Mouse (Mus musculus): Measurements from ENCODE around the gene Rdh5. TPM values are rescaled to one million over a fixed set of nuclear protein-coding genes. Genes with fewer than 3 reads are reported as not detected.

Gene Rdh5
- total RNA-seq, 2 experiments from 2014 or later: 5.1 to 5.2 TPM

DNA sequence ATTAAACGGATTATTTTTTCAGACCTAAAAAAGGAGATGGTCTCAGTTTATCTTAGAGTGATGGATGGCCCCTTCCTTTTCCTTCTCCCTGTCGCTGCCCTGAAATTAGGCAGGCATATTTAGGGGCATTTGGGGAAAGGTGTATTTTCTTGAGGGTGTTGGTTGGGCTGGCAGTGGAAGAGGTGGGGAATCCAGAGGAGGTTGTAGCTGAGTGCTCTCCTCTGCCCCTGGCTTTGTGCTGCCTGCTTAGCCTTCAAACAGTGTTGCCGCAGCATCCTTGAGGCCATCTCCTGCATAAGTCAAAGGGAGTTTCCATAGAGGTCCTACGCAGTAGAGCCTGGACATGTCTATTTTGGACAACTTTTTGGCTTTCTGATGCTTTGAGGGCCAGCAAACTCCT is 9.9 kb downstream of the Rdh5 start:
- peak overlapping the region; percentile 48 for H3K27ac ChIP-seq
- no peak for TF ChIP-seq CTCF (IDR thresholded peaks at IDR 0.05)
- intact Hi-C loops (cut with DNase I): loop anchor here (5.0 kb wide), 1 partner anchor 35 kb away; no protein-coding TSS in a partner anchor
- H3K4me3 ChIP-seq: no peak overlapping the region; the same call in 1 of the 2 replicates
- no peak for DNase-seq

DNA sequence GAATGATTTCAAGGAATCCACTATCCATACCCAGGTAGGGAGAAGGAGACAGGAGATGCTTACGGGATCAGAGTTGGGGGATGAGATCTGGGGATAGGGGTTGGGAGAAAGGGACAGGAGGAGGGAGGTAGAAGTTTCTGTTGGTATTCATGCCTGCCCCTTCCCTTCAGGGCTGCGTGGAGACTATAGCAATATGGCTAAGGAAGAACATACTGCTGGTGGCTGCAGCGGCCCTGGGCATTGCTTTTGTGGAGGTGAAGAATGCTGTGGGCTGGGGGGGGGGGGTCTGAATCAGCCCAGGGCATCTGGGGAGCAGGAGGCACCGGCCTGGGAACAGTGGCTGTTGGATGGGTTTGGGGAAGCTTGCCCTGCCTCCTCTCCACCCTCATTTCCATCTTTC is 10.4 kb downstream of the Rdh5 start:
- no peak for TF ChIP-seq CTCF (IDR thresholded peaks at IDR 0.05)
- no peak for DNase-seq
- intact Hi-C loops (cut with DNase I): loop anchor here (5.0 kb wide), 1 partner anchor 35 kb away; no protein-coding TSS in a partner anchor
- H3K27ac ChIP-seq: peak overlapping the region; percentile 48; the same call in 1 of the 2 replicates
- H3K4me3 ChIP-seq: peak overlapping the region; percentile 100

DNA sequence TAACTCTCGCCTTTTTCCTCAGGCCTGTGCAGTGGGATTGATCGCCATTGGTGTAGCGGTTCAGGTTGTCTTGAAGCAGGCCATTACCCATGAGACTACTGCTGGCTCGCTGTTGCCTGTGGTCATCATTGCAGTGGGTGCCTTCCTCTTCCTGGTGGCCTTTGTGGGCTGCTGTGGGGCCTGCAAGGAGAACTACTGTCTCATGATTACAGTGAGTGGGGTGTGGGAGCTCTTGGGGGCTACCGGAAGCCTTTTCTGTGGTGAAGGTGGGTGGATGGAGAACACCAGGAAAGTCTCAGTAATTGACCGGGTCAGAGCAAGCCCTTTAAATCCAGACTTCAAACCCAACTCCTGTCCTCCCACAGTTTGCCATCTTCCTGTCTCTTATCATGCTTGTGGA is 11.3 kb downstream of the Rdh5 start:
- no peak for TF ChIP-seq CTCF (IDR thresholded peaks at IDR 0.05)
- no peak for DNase-seq
- Histone ChIP-seq H3K27ac (peak overlapping the region; percentile 99), H3K4me3 (peak overlapping the region; percentile 100)
- intact Hi-C loops (cut with DNase I): loop anchor here (5.0 kb wide), 1 partner anchor 36 kb away; no protein-coding TSS in a partner anchor

DNA sequence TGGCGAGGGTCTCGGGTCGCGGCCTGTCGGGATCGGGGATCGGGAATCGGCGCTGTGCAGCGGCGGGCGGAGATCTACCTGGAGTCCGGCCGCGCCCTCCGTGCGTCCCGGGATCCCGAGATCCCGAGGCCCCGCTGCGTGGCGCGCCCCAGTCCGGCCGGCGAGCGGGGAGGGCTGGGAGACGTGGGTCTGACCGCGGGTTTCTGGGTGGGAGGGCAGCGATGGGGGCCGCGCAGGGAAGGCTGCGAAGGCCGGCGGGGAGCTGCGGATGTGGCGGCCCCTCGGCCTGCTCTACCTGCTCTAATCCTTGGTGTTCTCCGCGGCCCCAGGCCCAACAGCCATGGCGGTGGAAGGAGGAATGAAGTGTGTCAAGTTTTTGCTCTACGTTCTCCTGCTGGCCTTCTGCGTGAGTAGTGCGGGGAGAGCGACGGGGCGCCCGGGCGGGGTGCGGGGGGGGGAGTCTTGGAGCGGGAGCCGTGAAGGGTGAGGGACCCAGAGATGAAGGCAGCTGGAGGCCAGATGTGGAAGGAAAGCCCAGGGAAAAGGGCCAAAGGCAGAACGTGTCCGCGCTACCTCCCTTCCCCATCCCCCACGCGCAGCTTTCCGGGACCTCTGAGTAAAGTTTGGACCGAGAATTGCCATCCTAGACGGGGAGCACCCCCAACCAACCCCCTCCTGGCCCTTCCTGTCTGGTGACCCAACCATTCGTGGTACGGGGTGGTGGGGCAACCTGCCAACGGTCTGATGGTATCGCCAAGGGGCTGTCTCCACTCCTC is 12.4 kb downstream of the Rdh5 start:
- Histone ChIP-seq H3K4me3 (peak overlapping the region; percentile 100), H3K27ac (peak overlapping the region; percentile 99)
- intact Hi-C loops (cut with DNase I): loop anchor here (5.0 kb wide), 1 partner anchor 37 kb away; no protein-coding TSS in a partner anchor
- TF ChIP-seq CTCF (IDR thresholded peaks at IDR 0.05): no peak
- DNase-seq: peak; percentile 73

- H3K27ac ChIP-seq: peak overlapping the region; percentile 99
- no peak for TF ChIP-seq CTCF (IDR thresholded peaks at IDR 0.05)
- H3K4me3 ChIP-seq: peak overlapping the region; percentile 100
- intact Hi-C loops (cut with DNase I): loop anchor here (5.0 kb wide), 1 partner anchor 38 kb away; no protein-coding TSS in a partner anchor
- peak; percentile 96 for DNase-seq
Measured at GRCm38 (mm10) chr10:128909567-128910028, 13.1 kb downstream of the Rdh5 start.

DNA sequence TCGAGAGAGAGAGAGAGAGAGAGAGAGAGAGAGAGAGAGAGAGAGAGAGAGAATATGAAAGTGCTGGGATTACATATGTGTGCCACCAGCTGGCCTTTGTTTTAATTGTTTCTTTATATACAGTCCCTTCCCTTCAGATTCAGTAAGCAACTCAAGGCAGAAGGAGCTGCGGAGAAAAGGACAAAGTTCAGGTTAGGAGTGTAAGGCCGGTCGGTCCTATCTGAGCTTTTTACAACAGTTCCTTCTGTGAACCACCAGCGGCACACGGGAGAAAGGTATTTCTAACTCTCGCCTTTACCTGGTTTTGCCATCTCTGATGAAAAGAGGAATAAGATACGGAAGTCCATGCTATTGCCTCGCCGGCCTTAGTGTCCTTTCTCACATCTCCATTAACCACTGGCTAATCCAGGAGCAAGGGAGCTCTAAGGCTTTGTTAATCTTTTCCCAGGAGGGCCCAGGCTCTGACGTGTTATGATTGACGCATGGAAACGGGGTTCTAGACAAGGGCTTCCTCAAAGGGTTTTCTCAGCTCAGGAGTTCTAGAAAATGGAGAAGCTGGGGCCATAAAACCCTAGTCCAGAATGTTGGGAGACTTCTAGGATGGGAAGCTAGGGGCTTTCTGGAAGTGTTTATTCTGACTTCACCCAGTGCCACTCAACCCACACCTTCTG is 13.8 kb downstream of the Rdh5 start:
- no peak for DNase-seq
- Histone ChIP-seq H3K27ac (peak overlapping the region; percentile 99), H3K4me3 (peak overlapping the region; percentile 100)
- intact Hi-C loops (cut with DNase I): no loop called here
- TF ChIP-seq CTCF (IDR thresholded peaks at IDR 0.05): no peak

DNA sequence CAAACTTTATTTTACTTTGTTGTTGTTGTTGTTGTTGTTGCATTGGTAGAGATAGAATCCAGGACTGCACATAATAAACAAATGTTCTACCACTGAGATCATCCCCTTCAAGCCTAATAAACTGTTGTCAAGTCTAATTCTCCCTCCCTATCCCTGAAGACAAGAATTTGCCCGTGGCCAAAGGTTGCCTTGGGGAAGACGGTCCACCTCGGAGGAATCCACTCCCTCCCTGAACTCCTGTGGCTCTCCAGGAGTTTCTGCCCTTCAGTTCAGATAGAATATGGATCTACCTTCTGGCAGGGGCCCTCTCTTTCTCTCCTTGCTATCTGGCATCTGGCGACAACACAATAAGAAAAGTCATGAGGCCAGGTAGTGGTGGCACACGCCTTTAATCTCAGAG is 17.9 kb downstream of the Rdh5 start:
- Histone ChIP-seq H3K27ac (no peak overlapping the region), H3K4me3 (no peak overlapping the region)
- intact Hi-C loops (cut with DNase I): no loop called here
- no peak for DNase-seq
- no peak for TF ChIP-seq CTCF (IDR thresholded peaks at IDR 0.05)

DNA sequence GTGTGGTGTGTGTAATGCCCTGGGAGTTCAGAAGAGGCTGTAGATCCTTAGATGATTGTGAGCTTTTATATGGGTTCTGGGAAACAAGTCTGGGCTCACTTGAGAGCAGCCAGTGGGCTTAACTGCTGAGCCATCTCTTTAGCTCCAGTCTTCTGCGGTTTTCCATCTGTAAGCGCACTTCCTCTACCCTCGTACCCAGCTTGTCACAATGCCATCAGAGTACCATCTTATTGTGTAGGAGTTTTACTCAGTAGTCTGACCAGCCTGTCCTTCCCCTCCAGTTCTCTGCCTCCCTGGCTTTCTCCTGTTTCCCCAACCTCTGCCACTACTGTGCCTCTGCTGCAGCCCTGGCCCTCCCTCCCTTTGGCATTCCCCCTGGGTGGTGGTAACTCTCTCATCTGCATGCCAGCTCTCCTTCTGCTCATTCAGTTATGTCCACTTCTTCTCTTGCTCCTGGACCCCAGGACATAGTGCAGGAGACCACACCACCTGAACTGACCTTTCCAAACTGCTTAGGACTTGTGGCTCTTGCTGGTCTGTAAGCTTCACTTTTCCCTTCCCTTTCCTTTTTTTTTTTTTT is 20.2 kb downstream of the Rdh5 start:
- no peak for TF ChIP-seq CTCF (IDR thresholded peaks at IDR 0.05)
- intact Hi-C loops (cut with DNase I): no loop called here
- Histone ChIP-seq H3K4me3 (no peak overlapping the region), H3K27ac (no peak overlapping the region)
- no peak for DNase-seq

DNA sequence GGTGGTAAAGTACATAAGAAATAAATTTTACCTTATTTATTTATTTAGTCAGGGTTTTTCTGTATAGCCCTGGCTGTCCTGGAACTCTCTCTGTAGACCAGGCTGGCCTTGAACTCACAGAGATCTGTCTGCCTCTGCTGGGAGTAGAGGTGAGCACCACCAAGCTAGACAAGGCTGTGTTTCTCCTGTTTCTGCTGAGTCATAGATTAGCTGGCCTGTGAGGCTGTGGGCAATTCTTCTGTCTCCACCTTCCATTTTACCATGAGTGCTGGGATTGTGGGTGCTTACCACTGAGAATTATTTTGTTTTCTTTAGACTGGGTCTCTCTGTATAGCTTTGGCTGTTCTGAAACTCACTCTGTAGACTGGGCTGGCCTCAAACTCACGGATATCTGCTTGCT is 21.3 kb downstream of the Rdh5 start:
- intact Hi-C loops (cut with DNase I): no loop called here
- TF ChIP-seq CTCF (IDR thresholded peaks at IDR 0.05): no peak

GRCm38 (mm10) chr10:128900698-128901097 is 22.0 kb downstream of the Rdh5 start, which contains the start of gene Cd63:
Gene Cd63 (plus strand): TSS chr10:128900989.
- no peak for DNase-seq
- no peak for TF ChIP-seq CTCF (IDR thresholded peaks at IDR 0.05)
- Histone ChIP-seq H3K27ac (no peak within 1 kb of the TSS), H3K4me3 (no peak within 1 kb of the TSS)
- intact Hi-C loops (cut with DNase I): no loop called here

More for the DNA sequence above, 21.3 kb downstream of the Rdh5 start:
- no peak overlapping the region for H3K4me3 ChIP-seq
- DNase-seq: no peak
- H3K27ac ChIP-seq: no peak overlapping the region

GRCm38 (mm10) chr10:128899759-128900490 is 22.8 kb downstream of the Rdh5 start:
- Histone ChIP-seq H3K4me3 (no peak overlapping the region), H3K27ac (no peak overlapping the region)
- TF ChIP-seq CTCF (IDR thresholded peaks at IDR 0.05): no peak
- intact Hi-C loops (cut with DNase I): no loop called here
- DNase-seq: no peak

- intact Hi-C loops (cut with DNase I): no loop called here
- DNase-seq: no peak
- Histone ChIP-seq H3K27ac (no peak overlapping the region), H3K4me3 (no peak overlapping the region)
- TF ChIP-seq CTCF (IDR thresholded peaks at IDR 0.05): no peak
Measured at GRCm38 (mm10) chr10:128897501-128897900, 25.2 kb downstream of the Rdh5 start.

All from gastrocnemius, adult 2 months (tissue).